Mouse (Mus musculus): ENCODE measurements around the gene Gm21883. TPM values are rescaled to one million over a fixed set of nuclear protein-coding genes. Genes with fewer than 3 reads are reported as not detected.

Gm21883 gene
- total RNA-seq (2023): not detected in 4 replicates

DNA sequence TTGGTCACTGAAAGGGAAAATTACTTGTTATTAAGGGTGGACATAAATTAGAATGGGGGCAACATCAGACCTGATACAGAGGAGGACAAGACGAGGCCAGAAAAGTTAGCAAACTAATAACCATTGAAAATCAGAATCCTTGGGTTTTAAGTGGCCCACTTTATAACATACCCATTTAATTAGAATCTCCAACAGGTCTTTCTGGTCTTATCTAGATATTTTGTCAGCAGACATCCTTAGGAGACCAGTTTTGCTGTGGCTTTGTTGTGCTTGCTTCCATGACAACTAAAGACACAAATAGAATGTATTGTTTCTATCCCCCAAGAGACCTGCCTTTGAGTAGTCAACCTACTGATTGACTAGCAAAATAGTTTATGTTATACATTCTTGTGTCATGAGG, at the start of gene Gm21883:
Gene Gm21883, minus strand, starts transcription at position 101 of the 400 bp plus-strand sequence.

DNA sequence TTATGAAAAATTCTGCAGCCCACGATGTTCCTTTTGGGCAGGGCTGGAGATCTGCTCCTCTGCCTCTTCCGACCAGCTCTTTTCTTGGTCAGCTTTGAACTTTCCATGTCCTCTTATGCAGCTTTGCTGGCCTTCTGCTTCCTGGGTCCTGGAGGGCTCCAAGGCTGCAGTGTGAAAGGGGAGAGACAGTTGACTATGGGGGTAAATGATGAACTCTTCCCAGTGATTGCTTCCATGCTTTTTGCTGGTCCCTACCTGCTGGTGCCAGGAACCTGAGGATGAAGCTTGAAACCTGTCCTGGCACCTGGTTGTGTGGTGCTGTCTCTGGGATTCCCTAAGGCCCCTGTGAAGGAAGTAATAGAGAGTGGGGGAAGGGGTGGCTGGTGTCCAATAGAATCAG, 44.7 kb upstream of the Gm21883 start, which contains the start of gene Spin2e:
Gene Spin2e, minus strand, starts transcription at position 101 of the 400 bp plus-strand sequence.

Other genes with a start within 250 kb of the Gm21883 start
- gene Btbd35f26, start 237.8 kb downstream of the Gm21883 start, total RNA-seq (2023): not detected in 4 replicates
- gene Btbd35f19, start 190.4 kb downstream of the Gm21883 start, total RNA-seq (2023): not detected in 4 replicates
- gene Spin2e, start 44.6 kb upstream of the Gm21883 start, total RNA-seq (2023): not detected in 4 replicates
- not detected in 4 replicates for gene Btbd35f25, start 142.9 kb upstream of the Gm21883 start, total RNA-seq (2023)

Measured in B cell, adult 62 days (primary cell).